Mouse (Mus musculus) kidney, embryonic 14.5 days (tissue): Measurements from ENCODE around the gene Pga5. TPM values are rescaled to one million over a fixed set of nuclear protein-coding genes. Genes with fewer than 3 reads are reported as not detected.

Source experiments
- ATAC-seq: fragments of 200-750 bp; cut with Nextera tagmentation; 2 replicates; pipeline ENCODE4 v1.8.0; 2017; ENCODE audit warnings: moderate number of reproducible peaks, mild to moderate bottlenecking, moderate TSS enrichment, moderate library complexity; ENCODE audit not compliant: low FRiP score, low TSS enrichment
- H3K27ac ChIP-seq: fragments of 300-500 bp; sonication (generic); 2 replicates; pipeline ENCODE4 v1.5.1; 2014; ENCODE audit warnings: low read depth, mild to moderate bottlenecking, low read length, moderate library complexity, mixed read lengths
- H3K27me3 ChIP-seq: fragments of 300-500 bp; sonication (generic); 2 replicates; pipeline ENCODE4 v1.6.1; 2014; ENCODE audit warnings: mild to moderate bottlenecking, low read length; ENCODE audit not compliant: control insufficient read depth, insufficient read depth
- H3K36me3 ChIP-seq: fragments of 300-500 bp; sonication (generic); 2 replicates; pipeline ENCODE4 v1.6.1; 2014; ENCODE audit warnings: low read length, mixed read lengths; ENCODE audit not compliant: control insufficient read depth, insufficient read depth
- H3K4me1 ChIP-seq: fragments of 300-500 bp; sonication (generic); 2 replicates; pipeline ENCODE4 v1.6.1; 2014; ENCODE audit warnings: low read length, mixed read lengths; ENCODE audit not compliant: control insufficient read depth, insufficient read depth
- H3K4me2 ChIP-seq: fragments of 300-500 bp; sonication (generic); replicated peaks from 2 replicates; pipeline ENCODE4 v1.6.1; 2014; ENCODE audit warnings: low read depth, mild to moderate bottlenecking, low read length
- H3K4me3 ChIP-seq: fragments of 300-500 bp; sonication (generic); 2 replicates; pipeline ENCODE4 v1.5.1; 2014; ENCODE audit warnings: mild to moderate bottlenecking, low read length
- H3K9ac ChIP-seq: fragments of 300-500 bp; sonication (generic); 2 replicates; pipeline ENCODE4 v1.6.1; 2014; ENCODE audit warnings: low read depth, mild to moderate bottlenecking, low read length, moderate library complexity
- H3K9me3 ChIP-seq: fragments of 300-500 bp; sonication (generic); 2 replicates; pipeline ENCODE4 v1.6.1; 2016; ENCODE audit warnings: low read length; ENCODE audit not compliant: control insufficient read depth
- WGBS: fragments of 180-500 bp; shearing (Covaris S2); extraction: QIAGEN DNeasy Blood & Tissue Kit; methylation state at CpG from one replicate; pipeline ENCODE4 v1.1.7; 2014; 5-methylcytosine and 5-hydroxymethylcytosine counted together
- polyA plus RNA-seq: library from polyadenylated mRNA; unstranded; fragments of >200 nt; fragmentation: Nextera tagmentation; extraction: Ambion mirVana; gene quantifications from 2 replicates; pipeline ENCODE4 v1.2.1, GENCODE M21; 2014

Gene Pga5
- polyA plus RNA-seq, 1 experiment from 2014 or later, result not detected

- peaks cover 46% of the 10 kb centered on the region for H3K36me3 ChIP-seq
- no peak overlapping the region for H3K27ac ChIP-seq
- 81% methylated on average over 6 of the region's 6 CpGs for WGBS
- no peak for ATAC-seq
- no peaks in the 10 kb centered on the region; the same call in 1 of the 2 replicates for H3K4me1 ChIP-seq
- H3K27me3 ChIP-seq, result no peaks in the 10 kb centered on the region
- no peak overlapping the region for H3K4me3 ChIP-seq
- no peak overlapping the region for H3K4me2 ChIP-seq
- H3K9me3 ChIP-seq, result no peaks in the 10 kb centered on the region
- no peak overlapping the region for H3K9ac ChIP-seq
These were observed 31.0 kb upstream of the Pga5 start for GRCm38 (mm10) chr19:10708900-10709299.

- WGBS, result 88% methylated on average over 1 of the region's 1 CpGs
- no peak overlapping the region for H3K27ac ChIP-seq
- no peak overlapping the region for H3K9ac ChIP-seq
- no peaks in the 10 kb centered on the region for H3K9me3 ChIP-seq
- H3K27me3 ChIP-seq, result no peaks in the 10 kb centered on the region
- H3K4me2 ChIP-seq, result no peak overlapping the region
- no peak overlapping the region for H3K4me3 ChIP-seq
- ATAC-seq, result no peak
- H3K4me1 ChIP-seq, result no peaks in the 10 kb centered on the region; the same call in 1 of the 2 replicates
- peaks cover 35% of the 10 kb centered on the region for H3K36me3 ChIP-seq
These were observed 30.0 kb upstream of the Pga5 start for GRCm38 (mm10) chr19:10707881-10708280.

- no peak overlapping the region for H3K4me3 ChIP-seq
- H3K9me3 ChIP-seq, result no peaks in the 10 kb centered on the region
- WGBS, result 78% methylated on average over 13 of the region's 13 CpGs
- no peak overlapping the region for H3K9ac ChIP-seq
- H3K4me2 ChIP-seq, result no peak overlapping the region
- H3K36me3 ChIP-seq, result peaks cover 31% of the 10 kb centered on the region
- H3K4me1 ChIP-seq, result no peaks in the 10 kb centered on the region; the same call in 1 of the 2 replicates
- no peaks in the 10 kb centered on the region for H3K27me3 ChIP-seq
- ATAC-seq, result no peak
- no peak overlapping the region for H3K27ac ChIP-seq
These were observed 29.4 kb upstream of the Pga5 start for GRCm38 (mm10) chr19:10707087-10707875.

- no peak overlapping the region for H3K27ac ChIP-seq
- ATAC-seq, result no peak
- peaks cover 12% of the 10 kb centered on the region; the same call in 1 of the 2 replicates for H3K36me3 ChIP-seq
- WGBS, result 83% methylated on average over 8 of the region's 8 CpGs
- no peaks in the 10 kb centered on the region for H3K9me3 ChIP-seq
- no peak overlapping the region for H3K4me3 ChIP-seq
- no peak overlapping the region for H3K4me2 ChIP-seq
- no peaks in the 10 kb centered on the region for H3K27me3 ChIP-seq
- peaks cover 27% of the 10 kb centered on the region; the same call in 1 of the 2 replicates for H3K4me1 ChIP-seq
- no peak overlapping the region for H3K9ac ChIP-seq
These were observed 25.6 kb upstream of the Pga5 start for GRCm38 (mm10) chr19:10703470-10703869.

GRCm38 (mm10) chr19:10702125-10702524, 24.3 kb upstream of the Pga5 start:
- Histone ChIP-seq H3K4me1 (peaks cover 35% of the 10 kb centered on the region), H3K9ac (no peak overlapping the region), H3K36me3 (peaks cover 7% of the 10 kb centered on the region; the same call in 1 of the 2 replicates), H3K4me2 (no peak overlapping the region), H3K4me3 (no peak overlapping the region), H3K9me3 (no peaks in the 10 kb centered on the region), H3K27ac (no peak overlapping the region), H3K27me3 (no peaks in the 10 kb centered on the region)
- WGBS, result 69% methylated on average over 8 of the region's 8 CpGs
- no peak for ATAC-seq

GRCm38 (mm10) chr19:10701013-10701726, 23.3 kb upstream of the Pga5 start:
- Histone ChIP-seq H3K9me3 (no peaks in the 10 kb centered on the region), H3K4me1 (peaks cover 35% of the 10 kb centered on the region)
- WGBS, result 67% methylated on average over 6 of the region's 6 CpGs

GRCm38 (mm10) chr19:10699851-10700250, 22.0 kb upstream of the Pga5 start:
- Histone ChIP-seq H3K4me1 (peaks cover 46% of the 10 kb centered on the region), H3K27me3 (no peaks in the 10 kb centered on the region), H3K36me3 (no peaks in the 10 kb centered on the region), H3K27ac (no peak overlapping the region), H3K9ac (no peak overlapping the region), H3K9me3 (no peaks in the 10 kb centered on the region), H3K4me3 (no peak overlapping the region), H3K4me2 (no peak overlapping the region)
- 79% methylated on average over 9 of the region's 9 CpGs for WGBS
- no peak for ATAC-seq

More at GRCm38 (mm10) chr19:10701013-10701726, 23.3 kb upstream of the Pga5 start:
- Histone ChIP-seq H3K27ac (no peak overlapping the region), H3K36me3 (no peaks in the 10 kb centered on the region), H3K27me3 (no peaks in the 10 kb centered on the region), H3K9ac (no peak overlapping the region), H3K4me3 (no peak overlapping the region), H3K4me2 (no peak overlapping the region)
- no peak for ATAC-seq

- Histone ChIP-seq H3K27me3 (no peaks in the 10 kb centered on the region), H3K9me3 (no peaks in the 10 kb centered on the region), H3K4me3 (no peak overlapping the region), H3K4me2 (no peak overlapping the region), H3K27ac (peak overlapping the region; percentile 4; the same call in 1 of the 2 replicates), H3K4me1 (peaks cover 46% of the 10 kb centered on the region), H3K9ac (no peak overlapping the region), H3K36me3 (no peaks in the 10 kb centered on the region)
- peak; percentile 55; the same call in 1 of the 2 replicates for ATAC-seq
- 78% methylated on average over 9 of the region's 9 CpGs for WGBS
These were observed 20.5 kb upstream of the Pga5 start for GRCm38 (mm10) chr19:10698131-10698991.
